Mouse (Mus musculus) spleen, adult 2 months (tissue): ENCODE measurements at regions not wholly inside any gene's neighbourhood (a gene's known extent, or its start where the extent isn't known, plus 50 kb on each side); places are given as distances from the start of the nearest gene placed in this dataset.

ENCODE experiments used
- DNase-seq, 2 experiments: peaks; one replicate each; pipeline versions ENCODE4 v3.0.0 to v3.0.0-alpha.2; 2012 to 2021; ENCODE audit warnings: low spot score in 2 of 2, low read depth in 1 of 2
- H3K27ac ChIP-seq: fragments of 200-500 bp; 2 replicates; pipeline ENCODE4 v1.5.1; 2012; ENCODE audit warnings: low read length, inconsistent platforms; ENCODE audit not compliant: insufficient read depth
- H3K27me3 ChIP-seq: fragments of 200-500 bp; 2 replicates; pipeline ENCODE4 v1.6.1; 2012; ENCODE audit warnings: mild to moderate bottlenecking, moderate library complexity, low read length, inconsistent platforms; ENCODE audit not compliant: control insufficient read depth, insufficient read depth
- H3K36me3 ChIP-seq: fragments of 200-500 bp; 2 replicates; pipeline ENCODE4 v1.6.1; 2012; ENCODE audit warnings: mild to moderate bottlenecking, low read length, inconsistent platforms; ENCODE audit not compliant: control insufficient read depth, insufficient read depth
- H3K4me1 ChIP-seq: fragments of 200-500 bp; 2 replicates; pipeline ENCODE4 v1.6.1; 2011; ENCODE audit warnings: inconsistent platforms; ENCODE audit not compliant: control insufficient read depth, insufficient read depth, insufficient read length
- H3K4me3 ChIP-seq: fragments of 200-500 bp; 2 replicates; pipeline ENCODE4 v1.5.1; 2011; ENCODE audit warnings: mild to moderate bottlenecking, inconsistent platforms; ENCODE audit not compliant: insufficient read depth, insufficient read length; ENCODE audit errors: extremely low read depth
- CTCF ChIP-seq: fragments of 200-500 bp; IDR thresholded peaks from 2 replicates; pipeline ENCODE4 v1.5.1; 2011; ENCODE audit warnings: mild to moderate bottlenecking, inconsistent platforms; ENCODE audit not compliant: insufficient read depth, insufficient read length, insufficient replicate concordance; ENCODE audit errors: extremely low read depth
- POLR2A ChIP-seq: fragments of 200-500 bp; IDR thresholded peaks from 2 replicates; pipeline ENCODE4 v1.6.1; 2011; ENCODE audit warnings: low read depth, low read length, inconsistent platforms
- WGBS: fragments of 180-500 bp; shearing (Covaris S2); methylation state at CpG from one replicate; pipeline ENCODE4 v1.1.7; 2018; 5-methylcytosine and 5-hydroxymethylcytosine counted together

DNA sequence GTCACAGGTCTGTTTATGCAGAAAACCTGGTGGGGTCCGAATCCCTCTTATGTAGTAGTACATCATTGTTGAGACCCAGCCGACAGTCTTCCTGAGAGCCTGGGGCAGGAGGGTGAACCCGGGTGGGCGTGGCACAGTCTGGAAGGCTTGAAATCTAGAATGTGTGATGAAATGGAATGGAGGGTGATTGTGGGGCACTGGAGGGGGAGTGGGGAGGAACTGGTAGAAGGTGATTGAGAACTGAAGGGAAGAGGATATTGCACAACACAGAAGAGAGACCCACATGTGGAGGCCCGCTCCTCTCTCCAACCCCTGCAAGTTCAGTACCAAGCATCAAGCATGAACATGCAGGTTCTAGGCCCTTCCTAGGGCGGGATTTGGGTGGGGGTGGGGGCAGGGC, 206.2 kb upstream of the Sulf2 start:
- Histone ChIP-seq H3K27me3 (no peaks in the 10 kb centered on the region), H3K36me3 (no peaks in the 10 kb centered on the region), H3K4me1 (peaks cover 4% of the 10 kb centered on the region; the same call in 1 of the 2 replicates), H3K4me3 (no peak overlapping the region), H3K27ac (no peak overlapping the region)
- 69% methylated on average over 6 of the region's 6 CpGs for WGBS
- TF ChIP-seq POLR2A, result no peak
- TF ChIP-seq CTCF, result no peak
- DNase-seq, result no peak

DNA sequence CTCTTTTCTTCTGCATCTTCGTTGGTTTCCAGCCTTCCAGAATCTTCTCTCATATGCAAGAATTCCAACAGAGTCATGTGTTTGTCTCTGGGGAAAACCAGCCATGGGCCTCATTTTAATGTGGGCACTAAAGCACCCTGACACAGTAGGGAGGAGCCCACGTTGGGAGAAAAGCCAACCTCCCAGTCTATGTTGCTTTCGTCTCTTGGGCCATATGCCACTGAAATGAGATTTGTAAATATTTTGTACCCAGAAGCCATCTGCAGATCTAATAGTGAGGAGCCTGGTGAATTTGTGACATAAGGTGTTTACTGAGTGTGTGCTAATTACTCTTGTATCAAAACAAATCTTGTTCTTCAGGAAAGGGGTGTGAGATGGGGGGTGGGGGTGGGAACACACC, 205.3 kb upstream of the Sulf2 start:
- Histone ChIP-seq H3K27ac (no peak overlapping the region), H3K27me3 (no peaks in the 10 kb centered on the region), H3K36me3 (no peaks in the 10 kb centered on the region), H3K4me1 (peaks cover 4% of the 10 kb centered on the region; the same call in 1 of the 2 replicates), H3K4me3 (no peak overlapping the region)
- no peak for TF ChIP-seq CTCF
- TF ChIP-seq POLR2A, result no peak
- WGBS, result 75% methylated on average over 3 of the region's 3 CpGs
- DNase-seq, result no peak

DNA sequence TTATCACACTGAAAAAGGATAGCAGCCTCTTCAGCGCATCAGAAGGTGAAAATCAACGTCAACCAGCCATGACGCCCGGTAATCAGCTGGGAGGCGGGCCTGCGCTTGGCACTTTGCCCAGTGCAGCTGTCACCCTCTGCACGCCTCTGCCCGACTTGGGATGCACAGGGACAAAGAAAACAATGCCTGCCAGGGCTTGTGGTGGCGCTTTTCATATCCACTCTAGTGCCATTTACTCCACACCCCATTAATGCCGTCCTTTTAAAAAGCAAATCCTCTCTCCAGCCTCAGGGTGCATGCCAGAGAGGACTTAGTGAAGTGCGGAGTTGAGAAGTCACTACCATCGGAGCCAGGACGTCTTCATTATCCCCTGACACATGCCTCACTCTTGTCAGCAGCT, 204.5 kb upstream of the Sulf2 start:
- DNase-seq, result no peak
- H3K27me3 ChIP-seq, result no peaks in the 10 kb centered on the region
- no peaks in the 10 kb centered on the region for H3K36me3 ChIP-seq
- no peak for TF ChIP-seq CTCF
- H3K27ac ChIP-seq, result no peak overlapping the region
- H3K4me3 ChIP-seq, result no peak overlapping the region
- 53% methylated on average over 13 of the region's 13 CpGs for WGBS
- H3K4me1 ChIP-seq, result peaks cover 4% of the 10 kb centered on the region; the same call in 1 of the 2 replicates

DNA sequence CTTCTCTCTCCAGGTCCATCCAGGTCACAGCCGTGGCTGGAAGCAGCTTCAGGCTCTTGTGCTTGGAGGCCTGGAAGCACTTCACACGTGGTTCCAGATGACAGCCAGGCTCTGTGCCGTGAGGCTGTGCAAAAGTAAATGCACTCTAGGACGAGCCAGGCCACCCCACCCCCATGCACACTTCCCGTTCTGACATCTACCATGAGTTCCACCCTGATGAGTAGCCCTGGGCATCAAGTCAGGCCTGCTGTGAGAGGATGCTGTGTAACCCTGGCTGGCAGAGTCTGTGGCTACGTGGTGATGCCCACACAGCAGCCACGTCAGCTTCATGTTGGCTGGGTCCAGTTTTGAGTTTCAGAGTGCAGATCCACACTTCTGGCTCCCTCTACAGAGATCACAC, 202.4 kb upstream of the Sulf2 start:
- Histone ChIP-seq H3K27ac (no peak overlapping the region), H3K36me3 (no peaks in the 10 kb centered on the region), H3K4me1 (peaks cover 4% of the 10 kb centered on the region; the same call in 1 of the 2 replicates), H3K27me3 (no peaks in the 10 kb centered on the region), H3K4me3 (no peak overlapping the region)
- TF ChIP-seq CTCF (no peak), POLR2A (no peak)
- no peak for DNase-seq
- WGBS, result 27% methylated on average over 7 of the region's 7 CpGs

DNA sequence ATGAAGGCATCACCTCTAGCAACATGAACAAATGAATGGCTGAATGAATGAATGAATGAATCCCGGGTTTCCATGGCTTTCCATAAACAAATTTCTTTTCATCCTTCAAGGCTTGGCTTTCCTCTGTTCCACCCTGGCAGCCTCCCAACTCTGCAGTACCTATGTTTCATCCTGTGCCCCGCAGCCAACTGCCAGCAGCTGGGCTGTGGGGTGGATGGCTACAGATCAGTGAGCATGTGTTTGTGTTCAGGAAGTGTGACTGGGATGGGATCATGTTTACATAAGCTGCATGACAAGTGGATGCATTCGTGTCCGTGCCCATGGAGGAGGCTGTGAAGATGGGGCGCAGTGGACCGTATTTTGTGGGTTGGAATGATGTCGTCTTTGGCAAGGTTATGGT, 200.5 kb upstream of the Sulf2 start:
- H3K4me3 ChIP-seq, result no peak overlapping the region
- no peaks in the 10 kb centered on the region for H3K27me3 ChIP-seq
- peaks cover 4% of the 10 kb centered on the region; the same call in 1 of the 2 replicates for H3K4me1 ChIP-seq
- WGBS, result 66% methylated on average over 7 of the region's 7 CpGs
- H3K27ac ChIP-seq, result no peak overlapping the region
- TF ChIP-seq CTCF, result no peak
- TF ChIP-seq POLR2A, result no peak
- no peaks in the 10 kb centered on the region for H3K36me3 ChIP-seq
- no peak for DNase-seq

DNA sequence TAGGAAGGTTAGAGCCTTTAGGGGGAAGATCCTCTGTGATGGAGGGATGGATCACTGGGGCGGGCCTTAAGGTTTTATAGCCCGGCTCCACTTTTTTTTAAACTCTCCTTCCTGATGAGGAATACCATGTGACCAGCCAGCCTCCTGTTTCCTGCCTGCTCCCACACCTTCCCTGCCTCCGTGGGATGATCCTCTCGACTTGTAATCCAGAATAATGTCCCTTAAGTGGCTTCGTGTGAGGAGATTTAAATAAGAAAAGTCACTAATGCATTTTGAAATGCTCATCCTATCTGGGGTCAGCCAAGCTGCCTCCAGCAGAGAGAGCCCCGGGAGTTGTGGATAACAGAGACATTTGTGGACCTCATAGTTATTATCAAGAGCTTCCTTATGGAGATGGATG, 200.0 kb upstream of the Sulf2 start:
- DNase-seq, result no peak
- 74% methylated on average over 6 of the region's 6 CpGs for WGBS
- H3K27me3 ChIP-seq, result no peaks in the 10 kb centered on the region
- TF ChIP-seq CTCF (no peak), POLR2A (no peak)
- no peaks in the 10 kb centered on the region for H3K36me3 ChIP-seq
- H3K27ac ChIP-seq, result no peak overlapping the region
- peaks cover 4% of the 10 kb centered on the region; the same call in 1 of the 2 replicates for H3K4me1 ChIP-seq
- no peak overlapping the region for H3K4me3 ChIP-seq

DNA sequence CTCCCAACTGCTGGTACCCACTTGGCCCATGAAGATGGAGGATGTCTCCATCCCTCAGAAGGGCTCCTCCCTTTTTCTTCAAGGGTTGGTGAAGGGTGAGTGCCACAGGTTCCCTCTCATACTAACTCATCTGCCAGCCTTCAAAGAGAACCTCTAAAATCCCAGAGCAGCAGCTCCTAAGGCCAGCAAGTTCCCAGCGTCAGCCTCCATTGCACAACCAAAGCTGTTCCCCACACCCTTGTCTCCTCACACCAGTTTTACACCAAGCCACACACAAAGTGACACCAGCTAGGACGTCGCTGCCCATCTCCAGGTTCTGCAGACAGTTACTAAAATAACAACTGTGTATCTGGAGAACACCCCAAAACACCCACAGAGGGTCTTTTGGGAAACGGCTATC, 198.9 kb upstream of the Sulf2 start:
- 90% methylated on average over 4 of the region's 4 CpGs for WGBS
- Histone ChIP-seq H3K4me1 (peaks cover 4% of the 10 kb centered on the region; the same call in 1 of the 2 replicates), H3K27me3 (no peaks in the 10 kb centered on the region), H3K4me3 (no peak overlapping the region), H3K36me3 (no peaks in the 10 kb centered on the region), H3K27ac (no peak overlapping the region)
- TF ChIP-seq POLR2A (no peak), CTCF (no peak)
- no peak for DNase-seq
